Mouse (Mus musculus) hindbrain, embryonic 11.5 days (tissue): ENCODE measurements at regions not wholly inside any gene's neighbourhood (a gene's known extent, or its start where the extent isn't known, plus 50 kb on each side); places are given as distances from the start of the nearest gene placed in this dataset.

Experiments
- ATAC-seq: fragments of 200-750 bp; cut with Nextera tagmentation; 2 replicates; pipeline ENCODE4 v1.8.0; 2017; ENCODE audit warnings: mild to moderate bottlenecking, moderate TSS enrichment, moderate library complexity; ENCODE audit not compliant: low FRiP score
- DNase-seq: peaks from one replicate; pipeline ENCODE4 v3.0.0-alpha.2; 2015; ENCODE audit warnings: low spot score
- H3K27ac ChIP-seq: fragments of 300-500 bp; sonication (generic); 2 replicates; pipeline ENCODE4 v1.5.1; 2014; ENCODE audit warnings: mild to moderate bottlenecking, low read depth, low read length
- H3K27me3 ChIP-seq: fragments of 300-500 bp; sonication (generic); 2 replicates; pipeline ENCODE4 v1.6.1; 2014; ENCODE audit warnings: mild to moderate bottlenecking, low read length, moderate library complexity, mixed read lengths; ENCODE audit not compliant: control insufficient read depth, insufficient read depth
- H3K36me3 ChIP-seq: fragments of 300-500 bp; sonication (generic); 2 replicates; pipeline ENCODE4 v1.6.1; 2014; ENCODE audit warnings: mild to moderate bottlenecking, low read length, moderate library complexity, mixed read lengths; ENCODE audit not compliant: control insufficient read depth, insufficient read depth
- H3K4me1 ChIP-seq: fragments of 300-500 bp; sonication (generic); replicated peaks from 2 replicates; pipeline ENCODE4 v1.6.1; 2014; ENCODE audit warnings: low read length, mixed read lengths; ENCODE audit not compliant: control insufficient read depth, insufficient read depth
- H3K4me2 ChIP-seq: fragments of 300-500 bp; sonication (generic); replicated peaks from 2 replicates; pipeline ENCODE4 v1.6.1; 2014; ENCODE audit warnings: mild to moderate bottlenecking, low read depth, low read length
- H3K4me3 ChIP-seq: fragments of 300-500 bp; sonication (generic); 2 replicates; pipeline ENCODE4 v1.5.1; 2014; ENCODE audit warnings: low read depth, low read length
- H3K9ac ChIP-seq: fragments of 300-500 bp; sonication (generic); 2 replicates; pipeline ENCODE4 v1.6.1; 2014; ENCODE audit warnings: low read depth, low read length
- H3K9me3 ChIP-seq: fragments of 300-500 bp; sonication (generic); 2 replicates; pipeline ENCODE4 v1.6.1; 2016; ENCODE audit warnings: low read length; ENCODE audit not compliant: control insufficient read depth
- WGBS: fragments of 180-500 bp; shearing (Covaris S2); extraction: QIAGEN DNeasy Blood & Tissue Kit; methylation state at CpG from one replicate; pipeline ENCODE4 v1.1.7; 2014; 5-methylcytosine and 5-hydroxymethylcytosine counted together

- DNase-seq (no peak), ATAC-seq (no peak)
- Histone ChIP-seq H3K9me3 (no peaks in the 10 kb centered on the region), H3K36me3 (no peaks in the 10 kb centered on the region), H3K4me3 (no peak overlapping the region), H3K4me1 (no peaks in the 10 kb centered on the region), H3K9ac (no peak overlapping the region), H3K27ac (no peak overlapping the region), H3K4me2 (no peak overlapping the region), H3K27me3 (no peaks in the 10 kb centered on the region)
- WGBS, result 93% methylated on average over 6 of the region's 6 CpGs
Observed at GRCm38 (mm10) chr10:98610708-98611107, 303.5 kb upstream of the Atp2b1 start.

GRCm38 (mm10) chr10:98611707-98612360 is 302.4 kb upstream of the Atp2b1 start:
- Histone ChIP-seq H3K9ac (no peak overlapping the region), H3K36me3 (no peaks in the 10 kb centered on the region), H3K27me3 (no peaks in the 10 kb centered on the region), H3K27ac (no peak overlapping the region), H3K4me2 (no peak overlapping the region), H3K4me1 (no peaks in the 10 kb centered on the region), H3K4me3 (no peak overlapping the region), H3K9me3 (no peaks in the 10 kb centered on the region)
- WGBS, result 88% methylated on average over 4 of the region's 4 CpGs
- ATAC-seq (no peak), DNase-seq (no peak)

DNA sequence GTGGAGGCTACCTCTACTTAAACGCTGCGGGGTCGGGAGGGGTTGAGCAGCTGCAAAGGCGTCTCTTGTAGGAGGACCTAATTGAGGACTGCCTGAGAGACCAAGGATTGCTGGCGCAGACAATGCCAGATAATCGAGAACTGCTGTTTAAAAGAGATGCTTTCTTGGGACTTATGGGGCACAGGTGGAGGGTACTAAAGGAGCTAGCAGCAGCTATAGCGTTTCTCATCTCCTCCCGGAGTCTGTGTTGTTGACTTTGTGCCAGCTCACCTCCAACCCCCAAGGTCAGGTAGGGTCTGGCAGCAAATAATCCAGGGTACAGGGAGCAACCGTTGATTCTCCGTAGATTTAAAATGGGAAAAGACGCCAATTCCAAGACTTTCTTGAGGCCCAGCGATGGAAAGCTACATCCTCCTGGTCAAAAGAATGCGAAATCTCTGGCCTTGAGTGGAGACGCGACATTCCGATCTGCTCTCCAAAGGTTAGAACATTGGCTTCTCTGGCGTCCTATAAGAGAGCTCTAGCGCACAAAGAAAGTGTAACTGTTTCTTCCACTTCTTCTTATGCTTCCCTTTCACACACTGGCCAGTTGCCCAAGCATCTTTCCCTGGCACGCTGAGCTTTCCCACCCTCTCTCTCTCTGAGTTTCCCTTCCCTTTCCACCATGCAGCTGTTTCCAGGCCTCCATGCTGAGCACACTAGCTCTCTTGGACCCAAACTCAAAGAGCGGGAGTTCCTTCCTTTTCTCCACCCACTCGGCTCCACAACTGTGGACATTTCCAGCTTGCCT is 295.3 kb upstream of the Atp2b1 start:
- Histone ChIP-seq H3K9ac (no peak overlapping the region), H3K27ac (no peak overlapping the region), H3K9me3 (no peaks in the 10 kb centered on the region), H3K4me3 (no peak overlapping the region), H3K27me3 (no peaks in the 10 kb centered on the region), H3K36me3 (no peaks in the 10 kb centered on the region), H3K4me2 (no peak overlapping the region), H3K4me1 (no peaks in the 10 kb centered on the region)
- DNase-seq, result no peak
- WGBS, result 92% methylated on average over 21 of the region's 21 CpGs
- no peak for ATAC-seq

- no peak overlapping the region for H3K4me2 ChIP-seq
- no peaks in the 10 kb centered on the region for H3K9me3 ChIP-seq
- no peak for ATAC-seq
- no peaks in the 10 kb centered on the region for H3K27me3 ChIP-seq
- WGBS, result 89% methylated on average over 1 of the region's 1 CpGs
- DNase-seq, result no peak
- H3K9ac ChIP-seq, result no peak overlapping the region
- H3K4me1 ChIP-seq, result no peaks in the 10 kb centered on the region
- no peak overlapping the region for H3K4me3 ChIP-seq
- H3K36me3 ChIP-seq, result no peaks in the 10 kb centered on the region
- no peak overlapping the region for H3K27ac ChIP-seq
Observed at GRCm38 (mm10) chr10:98624103-98624502, 290.1 kb upstream of the Atp2b1 start.

- Histone ChIP-seq H3K36me3 (no peaks in the 10 kb centered on the region), H3K27ac (no peak overlapping the region), H3K4me3 (no peak overlapping the region), H3K9me3 (no peaks in the 10 kb centered on the region), H3K4me2 (no peak overlapping the region), H3K27me3 (no peaks in the 10 kb centered on the region), H3K4me1 (no peaks in the 10 kb centered on the region), H3K9ac (no peak overlapping the region)
- DNase-seq, result no peak
- 79% methylated on average over 12 of the region's 12 CpGs for WGBS
- ATAC-seq, result no peak
Observed at GRCm38 (mm10) chr10:98624681-98625321, 289.4 kb upstream of the Atp2b1 start.

DNA sequence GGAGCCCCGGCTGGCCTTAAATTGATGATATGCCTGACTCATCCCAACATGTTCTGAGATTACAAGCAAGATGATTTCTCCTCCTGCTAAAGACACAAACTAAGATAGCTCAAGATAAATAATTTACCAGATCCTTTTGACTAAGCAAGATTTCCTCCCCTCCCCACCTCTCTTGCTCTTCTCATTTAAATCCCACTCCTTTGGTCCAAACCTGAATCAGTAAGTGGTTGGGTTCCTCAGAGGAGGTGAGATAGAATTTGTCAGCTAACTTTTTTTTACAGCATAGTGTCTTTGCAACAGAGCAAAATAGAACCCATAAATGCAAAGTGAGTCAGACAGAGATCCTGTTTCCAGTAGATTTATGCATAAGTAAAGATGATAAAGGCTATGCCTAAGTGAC is 286.0 kb upstream of the Atp2b1 start:
- DNase-seq (no peak), ATAC-seq (no peak)
- 96% methylated on average over 1 of the region's 1 CpGs for WGBS
- Histone ChIP-seq H3K36me3 (no peaks in the 10 kb centered on the region), H3K9me3 (no peaks in the 10 kb centered on the region), H3K4me1 (no peaks in the 10 kb centered on the region), H3K27ac (no peak overlapping the region), H3K4me2 (no peak overlapping the region), H3K9ac (no peak overlapping the region), H3K27me3 (no peaks in the 10 kb centered on the region), H3K4me3 (no peak overlapping the region)

GRCm38 (mm10) chr10:98629248-98629647 is 285.0 kb upstream of the Atp2b1 start:
- H3K9me3 ChIP-seq, result no peaks in the 10 kb centered on the region
- DNase-seq (no peak), ATAC-seq (no peak)
- H3K4me1 ChIP-seq, result no peaks in the 10 kb centered on the region
- 67% methylated on average over 3 of the region's 3 CpGs for WGBS
- H3K9ac ChIP-seq, result no peak overlapping the region
- H3K36me3 ChIP-seq, result no peaks in the 10 kb centered on the region
- H3K4me2 ChIP-seq, result no peak overlapping the region
- no peak overlapping the region for H3K27ac ChIP-seq
- no peak overlapping the region for H3K4me3 ChIP-seq
- H3K27me3 ChIP-seq, result no peaks in the 10 kb centered on the region

GRCm38 (mm10) chr10:98637759-98638611 is 276.2 kb upstream of the Atp2b1 start:
- DNase-seq, result no peak
- no peaks in the 10 kb centered on the region for H3K27me3 ChIP-seq
- no peak overlapping the region for H3K27ac ChIP-seq
- no peak overlapping the region for H3K4me3 ChIP-seq
- H3K9ac ChIP-seq, result no peak overlapping the region
- no peaks in the 10 kb centered on the region for H3K36me3 ChIP-seq
- H3K4me1 ChIP-seq, result no peaks in the 10 kb centered on the region
- no peak overlapping the region for H3K4me2 ChIP-seq
- WGBS, result 88% methylated on average over 14 of the region's 14 CpGs
- H3K9me3 ChIP-seq, result no peaks in the 10 kb centered on the region
- no peak for ATAC-seq
